Mouse (Mus musculus): ENCODE measurements around the gene Kcng1.

Kcng1 gene

DNA sequence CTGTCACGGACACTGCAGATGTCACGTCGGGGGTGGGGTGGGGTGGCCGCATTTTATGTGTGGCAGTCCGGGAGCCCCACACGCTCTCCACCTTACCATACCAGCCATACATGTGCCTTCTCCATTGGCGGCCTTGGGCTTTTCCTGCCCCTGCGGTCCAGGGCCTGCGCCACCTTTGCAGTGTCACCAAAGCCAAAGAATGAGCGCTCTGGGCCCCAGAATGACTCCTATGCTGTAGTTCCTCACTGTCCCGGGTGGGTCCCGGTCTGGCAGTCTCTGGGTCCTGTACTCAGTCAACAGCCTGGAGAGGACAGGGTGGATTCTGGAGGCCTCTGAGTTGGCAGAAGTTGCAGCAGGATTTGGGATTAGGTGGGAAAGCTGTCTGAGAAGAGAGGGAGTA is at the start of gene Kcng1:
TSS of gene Kcng1 (minus strand) at position 155 of the 400 bp plus-strand sequence.
- no peak for DNase-seq (ENCODE audit: low read depth, low spot score)
- Histone ChIP-seq H3K27me3 (ENCODE audit: control insufficient read depth, insufficient read depth, low read length, poor library complexity, severe bottlenecking) (no peaks in the 10 kb centered on the region; the same call in 1 of the 2 replicates), H3K36me3 (ENCODE audit: control insufficient read depth, insufficient read depth, low read length, poor library complexity, severe bottlenecking) (no peaks in the 10 kb centered on the region)

DNA sequence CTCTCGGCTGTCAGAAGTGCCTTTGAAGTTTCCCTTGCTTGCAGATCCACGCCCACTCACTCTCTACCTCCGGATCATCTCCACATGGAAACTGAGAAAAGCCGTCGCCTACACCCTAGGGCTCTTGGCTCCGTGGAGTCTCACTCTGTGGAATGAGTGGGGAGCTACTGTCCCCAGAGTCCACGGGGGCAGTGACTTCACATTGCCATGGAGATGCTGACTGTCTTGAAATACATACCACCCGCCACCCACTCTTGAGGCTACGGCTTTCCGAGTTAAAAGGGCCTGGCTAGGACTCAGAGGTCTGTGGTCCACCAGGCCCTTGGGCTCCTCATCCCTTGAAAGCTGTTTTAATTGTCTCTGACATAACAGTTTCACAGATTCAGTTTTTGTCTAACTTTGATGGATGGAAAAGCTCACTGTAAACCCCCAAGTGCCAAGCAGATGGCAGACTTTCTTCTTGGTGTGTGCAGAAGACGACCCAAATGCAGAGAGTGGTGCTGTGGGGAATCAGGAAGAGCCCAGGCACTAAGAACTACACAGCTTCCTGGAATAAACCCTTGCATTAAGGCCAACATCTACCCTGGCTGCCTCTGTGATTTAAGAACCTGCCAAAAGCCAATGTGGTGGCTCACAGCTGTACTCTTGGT is 49.0 kb upstream of the Kcng1 start:
- H3K36me3 ChIP-seq (ENCODE audit: control insufficient read depth, insufficient read depth, low read length, poor library complexity, severe bottlenecking), result no peaks in the 10 kb centered on the region
- no peaks in the 10 kb centered on the region for H3K27me3 ChIP-seq (ENCODE audit: control insufficient read depth, insufficient read depth, low read length, poor library complexity, severe bottlenecking)
- DNase-seq (ENCODE audit: low read depth, low spot score), result no peak

DNA sequence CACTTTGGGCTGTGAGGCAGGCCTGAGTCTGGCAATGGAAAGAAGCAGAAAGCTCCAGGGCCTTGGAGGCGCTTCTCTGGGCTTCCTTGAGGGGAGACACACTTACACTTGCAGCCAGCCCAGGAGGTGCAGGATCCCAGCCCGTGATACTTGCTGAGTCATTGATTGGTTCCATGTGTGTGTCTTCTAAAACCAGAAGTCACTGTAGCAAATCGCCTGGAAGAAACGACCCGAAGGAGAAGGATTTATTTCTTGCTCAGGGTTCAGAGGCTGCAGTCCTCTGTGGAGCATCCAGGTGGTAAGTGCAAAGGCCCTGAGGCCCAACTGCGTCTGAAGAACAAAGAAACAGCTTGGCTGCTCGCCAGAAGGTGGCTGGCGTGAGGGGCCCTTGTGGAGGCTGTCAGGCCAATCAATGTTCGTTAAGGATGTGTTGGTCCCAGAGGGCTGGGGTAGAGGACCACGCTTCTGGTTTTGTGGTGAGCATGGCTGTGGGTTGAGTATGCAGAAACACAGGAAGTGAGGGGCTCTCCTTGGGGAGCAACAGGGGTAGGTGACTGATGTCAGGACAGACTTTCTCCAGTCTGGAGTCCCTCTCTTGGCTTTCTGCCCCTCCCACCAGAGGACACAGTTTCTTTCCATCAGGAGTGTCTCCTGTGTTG is 40.3 kb upstream of the Kcng1 start:
- Histone ChIP-seq H3K36me3 (ENCODE audit: control insufficient read depth, insufficient read depth, low read length, poor library complexity, severe bottlenecking) (no peaks in the 10 kb centered on the region), H3K27me3 (ENCODE audit: control insufficient read depth, insufficient read depth, low read length, poor library complexity, severe bottlenecking) (no peaks in the 10 kb centered on the region)

DNA sequence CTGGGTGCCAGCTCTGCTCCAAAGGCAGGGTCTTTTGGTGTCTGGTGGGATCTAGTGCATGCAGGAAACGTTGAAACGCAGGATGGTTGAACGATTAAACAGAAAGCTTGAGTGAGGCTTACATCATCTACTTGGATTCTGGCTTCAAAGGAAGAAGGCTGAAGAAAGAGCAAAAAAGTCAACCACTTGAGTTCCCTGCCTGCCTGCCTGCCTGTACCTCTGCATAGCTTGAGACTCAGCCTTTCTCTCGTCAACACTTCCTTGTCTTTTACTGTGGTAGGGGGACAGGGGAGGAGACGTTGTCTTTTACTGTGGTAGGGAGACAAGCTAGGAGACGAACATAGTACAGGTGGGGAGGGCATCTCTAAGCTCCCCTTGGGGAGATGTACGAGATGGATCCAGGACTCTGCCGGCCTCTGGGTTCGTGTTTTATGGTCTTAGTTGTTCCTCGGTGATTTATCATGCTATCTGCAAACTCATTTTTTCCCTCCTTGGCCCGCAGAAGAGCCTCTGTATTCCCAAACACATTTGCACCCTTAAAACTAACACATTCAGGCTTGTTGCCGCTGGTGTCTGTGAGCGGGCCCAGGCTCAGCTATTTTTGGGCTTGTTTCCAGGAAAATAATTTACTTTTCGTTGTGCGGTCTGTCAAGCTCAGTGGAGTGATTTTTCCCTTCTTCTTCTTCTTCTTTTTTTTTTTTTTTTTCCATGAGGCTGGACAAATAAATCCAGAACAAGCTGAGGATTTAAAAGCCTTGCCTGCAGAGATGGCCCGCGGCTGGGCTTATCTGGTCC is 39.0 kb upstream of the Kcng1 start:
- H3K36me3 ChIP-seq (ENCODE audit: control insufficient read depth, insufficient read depth, low read length, poor library complexity, severe bottlenecking), result no peaks in the 10 kb centered on the region
- no peak for DNase-seq (ENCODE audit: low read depth, low spot score)
- no peaks in the 10 kb centered on the region for H3K27me3 ChIP-seq (ENCODE audit: control insufficient read depth, insufficient read depth, low read length, poor library complexity, severe bottlenecking)

More for the DNA sequence above, 40.3 kb upstream of the Kcng1 start:
- DNase-seq (ENCODE audit: low read depth, low spot score), result no peak

DNA sequence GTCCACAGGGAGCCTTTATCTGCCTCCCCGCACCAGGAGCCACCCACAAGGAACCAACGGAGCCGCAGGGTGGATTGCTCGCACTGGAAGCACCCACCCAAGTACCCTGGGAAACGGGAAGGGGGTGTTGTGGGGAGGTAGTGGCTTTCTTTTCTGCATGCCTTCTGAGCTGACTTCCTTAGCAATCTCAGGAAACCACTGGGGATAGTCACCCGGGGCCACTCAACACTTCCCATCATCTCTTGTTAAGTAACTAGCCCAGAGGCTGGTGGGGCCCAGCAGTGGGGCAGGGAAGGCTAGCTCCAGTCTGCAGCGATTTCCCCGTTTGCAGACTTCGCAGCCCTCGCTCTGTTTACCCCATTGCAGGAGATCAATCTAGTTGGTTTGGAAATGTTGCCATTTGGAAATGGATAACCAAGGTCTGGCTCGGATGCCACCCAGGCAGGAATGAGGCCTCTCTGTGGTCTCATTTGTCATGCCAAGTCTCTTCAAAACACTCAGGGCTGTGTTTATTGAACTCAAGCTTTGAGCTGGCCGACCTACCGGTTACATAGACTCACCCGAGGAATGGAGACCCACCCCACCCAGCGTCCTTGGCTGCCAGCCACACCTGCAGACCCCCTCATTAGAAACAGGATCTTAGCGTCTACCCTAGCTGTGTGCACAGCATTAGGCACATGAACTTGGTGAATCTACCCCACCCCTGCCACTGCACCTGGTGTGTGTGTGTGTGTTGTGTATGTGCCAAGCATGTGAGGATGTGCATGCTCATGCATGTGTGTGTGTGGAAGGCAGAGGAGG is 33.3 kb upstream of the Kcng1 start:
- H3K36me3 ChIP-seq (ENCODE audit: control insufficient read depth, insufficient read depth, low read length, poor library complexity, severe bottlenecking), result no peaks in the 10 kb centered on the region
- no peaks in the 10 kb centered on the region for H3K27me3 ChIP-seq (ENCODE audit: control insufficient read depth, insufficient read depth, low read length, poor library complexity, severe bottlenecking)
- DNase-seq (ENCODE audit: low read depth, low spot score), result no peak

DNA sequence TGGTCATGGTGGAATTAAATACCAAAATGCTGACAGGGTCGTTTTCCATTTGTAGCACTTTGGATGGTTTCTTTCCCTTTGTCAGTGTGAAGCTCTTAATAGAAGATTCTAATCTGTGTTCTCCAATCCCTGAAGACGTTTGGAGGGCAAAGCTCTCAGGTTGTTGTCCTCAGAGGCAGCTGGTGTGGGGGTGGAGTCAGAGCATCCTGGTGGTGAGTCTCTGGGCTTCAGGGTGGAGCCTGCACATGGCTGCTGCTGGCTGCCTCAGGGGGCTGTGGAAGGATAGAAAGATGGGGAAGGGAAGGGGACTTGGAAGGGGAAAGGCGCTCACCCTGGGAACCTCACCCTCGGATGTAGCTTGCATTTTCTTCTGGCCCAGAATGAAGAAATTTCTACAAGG is 31.0 kb upstream of the Kcng1 start:
- Histone ChIP-seq H3K36me3 (ENCODE audit: control insufficient read depth, insufficient read depth, low read length, poor library complexity, severe bottlenecking) (no peaks in the 10 kb centered on the region), H3K27me3 (ENCODE audit: control insufficient read depth, insufficient read depth, low read length, poor library complexity, severe bottlenecking) (no peaks in the 10 kb centered on the region)
- no peak for DNase-seq (ENCODE audit: low read depth, low spot score)

DNA sequence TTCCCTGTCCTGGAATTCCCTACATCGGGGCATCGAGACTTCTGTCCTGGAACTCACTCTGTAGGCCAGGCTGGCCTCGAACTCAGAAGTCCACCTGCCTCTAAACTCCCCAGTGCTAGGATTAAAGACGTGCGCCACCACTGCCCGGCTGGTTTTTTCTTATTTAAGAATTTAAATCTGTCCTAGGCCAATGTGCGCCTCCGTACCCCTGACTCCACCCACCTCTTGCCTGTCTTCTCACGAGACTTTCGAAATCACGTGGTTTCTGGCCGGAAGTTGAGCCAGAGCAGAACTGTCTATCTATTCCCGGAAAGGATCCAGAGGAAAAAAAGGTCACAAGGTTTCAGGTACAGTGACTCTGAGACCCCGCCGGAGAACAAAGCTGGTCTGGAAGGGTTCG is 29.5 kb upstream of the Kcng1 start:
- H3K27me3 ChIP-seq (ENCODE audit: control insufficient read depth, insufficient read depth, low read length, poor library complexity, severe bottlenecking), result no peaks in the 10 kb centered on the region
- no peak for DNase-seq (ENCODE audit: low read depth, low spot score)
- H3K36me3 ChIP-seq (ENCODE audit: control insufficient read depth, insufficient read depth, low read length, poor library complexity, severe bottlenecking), result no peaks in the 10 kb centered on the region

DNA sequence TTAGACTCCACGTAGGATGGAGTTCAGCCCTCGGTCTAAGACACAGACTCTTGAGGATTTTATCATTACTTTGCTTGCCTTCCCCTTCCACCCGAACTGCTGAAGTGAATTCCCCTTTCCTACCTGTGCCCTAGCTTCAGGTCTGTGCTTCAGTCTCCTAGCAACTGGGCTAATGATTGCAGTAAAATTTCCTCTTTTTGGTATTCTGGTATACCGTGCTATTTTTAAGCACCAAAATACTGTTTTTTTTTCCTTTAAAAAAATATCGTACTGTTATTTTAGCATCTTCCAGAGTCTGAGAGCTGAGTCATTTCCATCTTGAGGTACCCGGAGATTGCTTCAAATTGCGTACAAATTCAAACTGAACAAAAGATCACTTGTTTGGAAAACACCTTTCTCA is 27.4 kb upstream of the Kcng1 start:
- no peak for DNase-seq (ENCODE audit: low read depth, low spot score)
- Histone ChIP-seq H3K27me3 (ENCODE audit: control insufficient read depth, insufficient read depth, low read length, poor library complexity, severe bottlenecking) (no peaks in the 10 kb centered on the region), H3K36me3 (ENCODE audit: control insufficient read depth, insufficient read depth, low read length, poor library complexity, severe bottlenecking) (no peaks in the 10 kb centered on the region)

DNA sequence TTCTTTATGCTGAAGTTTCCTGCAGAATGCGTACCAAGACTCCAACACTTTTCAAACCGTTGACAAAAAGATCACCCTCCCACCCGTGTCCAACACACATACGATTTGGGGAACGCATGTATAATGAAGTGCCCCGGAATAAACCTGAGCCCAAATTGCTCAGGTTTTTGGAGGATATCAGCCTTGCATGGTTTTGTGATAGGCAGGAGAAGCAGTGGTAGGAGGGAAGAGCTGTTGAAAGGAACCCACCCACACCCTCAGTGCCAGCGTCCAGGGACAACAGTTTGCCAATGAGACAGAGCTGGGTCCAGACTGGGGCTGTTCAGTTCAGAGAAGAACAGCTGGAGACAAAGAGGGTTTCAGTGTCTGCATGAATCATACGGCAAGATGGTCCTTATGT is 18.1 kb upstream of the Kcng1 start:
- no peaks in the 10 kb centered on the region for H3K27me3 ChIP-seq (ENCODE audit: control insufficient read depth, insufficient read depth, low read length, poor library complexity, severe bottlenecking)
- no peaks in the 10 kb centered on the region for H3K36me3 ChIP-seq (ENCODE audit: control insufficient read depth, insufficient read depth, low read length, poor library complexity, severe bottlenecking)

DNA sequence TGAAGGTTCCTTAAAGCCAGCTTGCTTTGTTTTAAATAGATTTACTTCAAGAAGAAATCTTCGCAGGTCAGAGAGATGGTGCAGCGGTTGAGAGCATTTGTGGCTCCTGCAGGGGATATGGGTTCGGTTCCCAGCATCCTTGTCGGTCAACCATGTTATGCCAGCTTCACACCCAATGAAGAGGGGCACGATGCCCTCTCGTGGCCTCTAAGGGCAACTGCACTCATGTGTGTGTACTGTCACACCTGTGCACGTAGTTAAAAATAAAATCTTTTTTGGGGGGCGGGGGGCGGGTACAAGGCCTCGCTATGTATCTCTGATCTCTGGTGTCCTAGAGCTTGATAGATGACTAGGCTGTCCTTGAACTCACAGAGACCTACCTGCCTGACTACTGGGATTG is 15.0 kb upstream of the Kcng1 start:
- H3K36me3 ChIP-seq (ENCODE audit: control insufficient read depth, insufficient read depth, low read length, poor library complexity, severe bottlenecking), result no peaks in the 10 kb centered on the region
- DNase-seq (ENCODE audit: low read depth, low spot score), result no peak

More for the DNA sequence above, 18.1 kb upstream of the Kcng1 start:
- DNase-seq (ENCODE audit: low read depth, low spot score), result no peak

DNA sequence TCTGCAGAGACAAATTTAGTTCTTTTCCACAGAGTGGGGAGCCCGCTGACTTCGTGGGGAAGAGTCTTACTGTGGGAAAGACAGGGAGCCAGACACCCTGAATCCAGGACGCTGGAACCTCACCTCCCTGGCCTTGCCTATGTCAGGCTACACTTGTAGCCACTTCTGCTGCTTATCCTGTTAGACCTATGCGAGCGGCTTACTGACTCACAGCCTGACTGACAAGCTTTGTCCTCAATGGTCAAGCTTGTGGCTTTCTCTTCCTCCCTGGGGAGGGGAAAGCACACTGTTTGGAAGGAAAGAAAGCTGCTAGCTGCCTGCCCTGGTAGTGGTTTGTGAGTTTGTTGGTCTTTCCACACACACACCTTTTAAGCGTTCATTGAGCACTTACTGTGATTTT is 11.0 kb upstream of the Kcng1 start:
- Histone ChIP-seq H3K27me3 (ENCODE audit: control insufficient read depth, insufficient read depth, low read length, poor library complexity, severe bottlenecking) (no peaks in the 10 kb centered on the region), H3K36me3 (ENCODE audit: control insufficient read depth, insufficient read depth, low read length, poor library complexity, severe bottlenecking) (no peaks in the 10 kb centered on the region)
- no peak for DNase-seq (ENCODE audit: low read depth, low spot score)

More for the DNA sequence above, 15.0 kb upstream of the Kcng1 start:
- H3K27me3 ChIP-seq (ENCODE audit: control insufficient read depth, insufficient read depth, low read length, poor library complexity, severe bottlenecking), result no peaks in the 10 kb centered on the region

DNA sequence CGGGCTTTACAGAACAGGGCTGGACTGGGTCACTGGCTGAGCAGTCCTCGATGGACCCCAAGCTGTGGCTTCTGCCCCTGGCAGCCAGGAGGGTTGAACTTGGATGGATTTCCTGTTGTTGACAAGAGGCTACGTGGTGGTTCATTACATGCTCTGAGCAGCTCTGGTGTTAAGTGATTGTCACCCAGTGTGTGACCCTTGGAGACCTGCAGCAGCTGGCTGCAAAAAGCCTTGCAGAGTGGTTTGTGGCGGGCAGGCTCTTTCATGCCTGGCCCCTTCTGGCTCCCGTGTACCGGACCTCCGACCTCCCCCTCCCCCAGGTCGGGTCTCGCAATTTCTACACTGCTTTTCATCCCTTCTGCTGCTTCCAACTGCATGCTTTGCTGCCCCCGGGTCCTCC is 10.5 kb upstream of the Kcng1 start:
- DNase-seq (ENCODE audit: low read depth, low spot score), result no peak
- H3K36me3 ChIP-seq (ENCODE audit: control insufficient read depth, insufficient read depth, low read length, poor library complexity, severe bottlenecking), result no peaks in the 10 kb centered on the region

DNA sequence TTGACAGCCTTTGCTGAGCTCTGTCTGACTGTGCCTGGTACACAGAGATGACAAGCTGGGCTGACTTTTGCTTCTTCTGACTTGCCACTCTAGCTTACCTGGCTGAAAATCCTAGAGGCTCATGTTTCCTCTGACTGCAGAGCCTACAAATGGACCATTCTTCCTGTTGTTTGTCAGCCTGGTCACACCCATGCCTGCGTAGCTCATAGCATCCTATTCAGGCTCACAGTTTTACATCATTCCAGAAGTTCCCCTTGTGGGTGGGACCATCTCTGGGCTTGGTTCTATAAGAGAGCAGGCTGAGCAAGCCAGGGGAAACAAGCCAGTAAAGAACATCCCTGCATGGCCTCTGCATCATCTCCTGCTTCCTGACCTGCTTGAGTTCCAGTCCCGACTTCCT is 8.3 kb upstream of the Kcng1 start:
- Histone ChIP-seq H3K27me3 (ENCODE audit: control insufficient read depth, insufficient read depth, low read length, poor library complexity, severe bottlenecking) (no peaks in the 10 kb centered on the region), H3K36me3 (ENCODE audit: control insufficient read depth, insufficient read depth, low read length, poor library complexity, severe bottlenecking) (no peaks in the 10 kb centered on the region)
- DNase-seq (ENCODE audit: low read depth, low spot score), result no peak

More for the DNA sequence above, 10.5 kb upstream of the Kcng1 start:
- no peaks in the 10 kb centered on the region for H3K27me3 ChIP-seq (ENCODE audit: control insufficient read depth, insufficient read depth, low read length, poor library complexity, severe bottlenecking)

DNA sequence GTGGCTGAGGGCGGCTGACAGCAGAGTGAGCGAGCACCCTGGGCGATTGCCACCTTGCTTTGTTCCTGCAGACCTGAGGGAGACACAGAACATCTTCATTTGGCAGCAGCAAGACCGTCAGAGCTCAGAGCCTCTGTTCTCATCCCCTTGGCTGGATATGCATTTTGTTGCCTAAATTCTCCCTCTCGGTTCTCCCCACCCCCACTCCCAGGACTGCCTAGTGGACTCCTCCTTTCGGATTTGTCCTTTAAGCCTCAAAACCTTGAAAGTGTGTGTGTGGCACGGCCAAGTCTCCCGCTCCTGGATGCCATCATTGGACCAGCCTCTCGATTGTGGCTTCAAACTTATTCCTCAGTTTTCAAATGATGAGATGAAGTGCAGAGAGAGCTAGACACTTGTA is 7.5 kb upstream of the Kcng1 start:
- Histone ChIP-seq H3K27me3 (ENCODE audit: control insufficient read depth, insufficient read depth, low read length, poor library complexity, severe bottlenecking) (no peaks in the 10 kb centered on the region), H3K36me3 (ENCODE audit: control insufficient read depth, insufficient read depth, low read length, poor library complexity, severe bottlenecking) (no peaks in the 10 kb centered on the region)
- DNase-seq (ENCODE audit: low read depth, low spot score), result no peak
